Mouse (Mus musculus): Measurements from ENCODE around the gene Itgal. TPM values are rescaled to one million over a fixed set of nuclear protein-coding genes. Genes with fewer than 3 reads are reported as not detected.

Itgal gene
- polyA plus RNA-seq, 1 experiment from 2014 or later: 0.17 TPM

DNA sequence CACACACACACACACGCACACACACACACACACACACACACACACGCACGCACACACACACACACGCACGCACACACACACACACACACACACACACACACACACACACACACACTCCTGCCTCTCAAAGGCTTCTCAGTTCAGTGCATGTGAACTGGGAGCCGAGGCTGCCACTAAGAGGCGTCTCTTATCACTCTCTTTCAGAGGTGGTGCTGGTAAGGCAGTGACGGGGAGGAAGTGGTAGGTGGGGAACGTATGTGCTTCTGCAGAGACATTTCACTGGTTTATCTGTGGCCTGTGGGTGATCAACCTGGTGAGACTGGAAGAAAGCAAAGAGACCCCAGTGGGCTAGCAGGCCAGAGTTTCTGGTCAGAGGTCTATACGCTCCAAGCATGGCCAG lies 10.9 kb upstream of the Itgal start:
- Histone ChIP-seq H3K36me3 (no peaks in the 10 kb centered on the region), H3K27ac (replicated peaks) (no peak overlapping the region), H3K4me1 (replicated peaks) (no peaks in the 10 kb centered on the region), H3K9me3 (no peaks in the 10 kb centered on the region), H3K4me3 (no peak overlapping the region), H3K27me3 (no peaks in the 10 kb centered on the region), H3K9ac (no peak overlapping the region), H3K4me2 (no peak overlapping the region)
- WGBS: 89% methylated on average over 7 of the region's 10 CpGs
- ATAC-seq (ENCODE audit: low FRiP score, low read depth): no peak

- WGBS: 79% methylated on average over 1 of the region's 1 CpGs
- Histone ChIP-seq H3K4me2 (no peak overlapping the region), H3K9me3 (no peaks in the 10 kb centered on the region), H3K36me3 (no peaks in the 10 kb centered on the region), H3K4me1 (replicated peaks) (no peaks in the 10 kb centered on the region), H3K4me3 (no peak overlapping the region), H3K27ac (replicated peaks) (no peak overlapping the region), H3K27me3 (no peaks in the 10 kb centered on the region), H3K9ac (no peak overlapping the region)
- no peak for ATAC-seq (ENCODE audit: low FRiP score, low read depth)
Measured at GRCm38 (mm10) chr7:127287940-127288339, 8.1 kb upstream of the Itgal start.

- H3K27me3 ChIP-seq: no peaks in the 10 kb centered on the region
- H3K36me3 ChIP-seq: no peaks in the 10 kb centered on the region
- no peaks in the 10 kb centered on the region for H3K4me1 ChIP-seq (replicated peaks)
- H3K4me3 ChIP-seq: no peak overlapping the region
- no peaks in the 10 kb centered on the region for H3K9me3 ChIP-seq
- no peak overlapping the region for H3K4me2 ChIP-seq
- no peak overlapping the region for H3K27ac ChIP-seq (replicated peaks)
- H3K9ac ChIP-seq: no peak overlapping the region
- no peak for ATAC-seq (ENCODE audit: low FRiP score, low read depth)
- WGBS: 70% methylated on average over 2 of the region's 2 CpGs
Measured at GRCm38 (mm10) chr7:127289306-127289705, 6.8 kb upstream of the Itgal start.

- H3K4me2 ChIP-seq: no peak overlapping the region
- no peak overlapping the region for H3K9ac ChIP-seq
- ATAC-seq (ENCODE audit: low FRiP score, low read depth): no peak
- no peaks in the 10 kb centered on the region for H3K9me3 ChIP-seq
- no peaks in the 10 kb centered on the region for H3K27me3 ChIP-seq
- no peaks in the 10 kb centered on the region for H3K4me1 ChIP-seq (replicated peaks)
- WGBS: 60% methylated on average over 8 of the region's 8 CpGs
- H3K4me3 ChIP-seq: no peak overlapping the region
- no peaks in the 10 kb centered on the region for H3K36me3 ChIP-seq
- no peak overlapping the region for H3K27ac ChIP-seq (replicated peaks)
Measured at GRCm38 (mm10) chr7:127290142-127290541, 5.9 kb upstream of the Itgal start.

DNA sequence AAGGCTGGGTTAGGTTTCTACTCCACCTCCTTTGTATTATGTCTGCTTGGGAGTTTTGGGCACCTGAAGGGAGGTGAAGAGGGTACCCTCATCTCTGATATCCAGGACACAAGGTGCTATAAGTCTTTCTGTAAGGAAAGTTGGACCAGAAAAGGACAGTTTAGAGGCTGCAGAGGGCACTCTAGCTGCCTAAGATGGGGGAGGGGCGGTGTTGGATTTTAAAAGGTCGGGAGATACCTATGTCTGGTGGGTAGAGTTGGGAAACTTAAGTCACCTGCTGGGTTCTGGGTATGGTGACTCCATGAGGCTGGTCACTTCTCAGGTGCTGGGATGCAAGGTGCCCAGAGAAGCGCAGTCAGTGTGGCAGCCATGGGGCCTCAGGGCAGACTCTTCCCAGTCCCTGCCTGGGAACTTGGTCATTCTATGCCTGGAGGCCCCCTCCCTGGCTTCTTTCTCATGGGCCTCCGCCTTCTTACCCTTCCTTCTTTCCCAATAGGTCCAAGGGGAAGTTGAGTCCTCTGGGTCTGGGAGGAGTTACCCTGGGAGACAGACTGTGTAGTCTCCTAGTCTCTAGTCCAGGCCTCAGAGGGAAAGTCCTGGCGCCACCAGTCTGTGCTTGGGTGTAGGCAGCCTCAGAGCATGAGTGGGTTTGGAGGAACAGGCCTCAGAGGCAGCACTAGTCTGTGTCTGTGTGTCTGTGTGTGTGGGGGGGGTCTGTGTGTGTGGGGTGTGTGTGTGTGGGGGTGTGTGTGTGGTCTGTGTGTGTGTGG lies 911 bp downstream of the Itgal start:
- Histone ChIP-seq H3K36me3 (no peaks in the 10 kb centered on the region), H3K4me3 (no peak overlapping the region), H3K27ac (replicated peaks) (no peak overlapping the region), H3K4me2 (no peak overlapping the region), H3K9me3 (no peaks in the 10 kb centered on the region), H3K4me1 (replicated peaks) (no peaks in the 10 kb centered on the region), H3K9ac (no peak overlapping the region), H3K27me3 (no peaks in the 10 kb centered on the region)
- 88% methylated on average over 5 of the region's 5 CpGs for WGBS
- ATAC-seq (ENCODE audit: low FRiP score, low read depth): no peak

DNA sequence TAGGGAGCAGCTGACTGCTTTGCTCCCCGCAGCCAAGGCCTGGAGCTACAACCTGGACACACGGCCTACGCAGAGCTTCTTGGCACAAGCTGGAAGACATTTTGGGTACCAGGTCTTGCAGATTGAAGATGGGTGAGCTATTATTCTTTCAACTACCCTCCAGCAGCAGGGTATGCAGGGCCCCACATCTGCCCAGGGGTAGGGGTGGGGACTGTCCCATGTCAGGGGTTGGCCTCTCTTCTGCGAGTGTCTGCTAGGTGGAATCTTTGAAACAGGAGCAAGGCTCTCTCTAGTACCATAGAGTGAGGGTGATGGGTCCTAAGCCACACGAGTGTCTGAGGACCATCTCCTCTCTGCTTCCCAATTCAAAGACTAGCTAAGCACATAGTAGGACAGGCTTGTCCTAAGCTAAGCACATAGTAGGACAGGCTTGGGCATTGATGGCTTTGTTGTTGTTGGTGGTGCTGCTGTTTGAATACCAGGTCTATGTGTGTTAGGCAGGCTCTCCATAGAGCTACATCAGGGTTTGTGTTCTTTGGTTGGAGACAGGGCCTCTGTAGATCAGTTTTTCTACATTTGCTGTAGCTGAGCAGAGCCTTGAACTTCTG lies 1.6 kb downstream of the Itgal start:
- ATAC-seq (ENCODE audit: low FRiP score, low read depth): no peak
- Histone ChIP-seq H3K4me1 (replicated peaks) (no peaks in the 10 kb centered on the region), H3K27me3 (no peaks in the 10 kb centered on the region), H3K27ac (replicated peaks) (no peak overlapping the region), H3K36me3 (no peaks in the 10 kb centered on the region), H3K4me3 (no peak overlapping the region), H3K4me2 (no peak overlapping the region), H3K9ac (no peak overlapping the region), H3K9me3 (no peaks in the 10 kb centered on the region)
- WGBS: 94% methylated on average over 5 of the region's 5 CpGs

DNA sequence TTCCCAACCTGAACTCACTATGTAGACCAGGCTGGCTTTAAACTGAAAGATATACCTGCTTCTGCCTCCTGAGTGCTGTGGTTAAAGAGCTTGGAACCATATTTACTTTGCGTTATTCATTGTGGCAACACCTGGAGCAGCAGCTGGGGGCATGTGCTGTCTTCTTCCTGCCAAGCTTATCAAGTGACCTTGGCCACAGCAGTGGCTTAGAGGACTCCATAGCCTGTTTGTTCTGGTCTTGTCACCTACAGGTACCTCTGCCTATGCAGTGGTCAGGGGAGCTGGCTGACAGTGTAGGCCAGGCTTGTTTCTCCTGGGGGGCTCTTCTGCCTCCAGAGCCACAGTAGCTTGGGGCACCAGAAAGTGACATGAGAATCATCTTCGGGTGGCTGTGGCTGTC lies 12.4 kb downstream of the Itgal start:
- WGBS: 86% methylated on average over 2 of the region's 2 CpGs
- Histone ChIP-seq H3K4me2 (no peak overlapping the region), H3K27ac (replicated peaks) (no peak overlapping the region), H3K36me3 (no peaks in the 10 kb centered on the region), H3K27me3 (no peaks in the 10 kb centered on the region), H3K9ac (no peak overlapping the region), H3K4me1 (replicated peaks) (no peaks in the 10 kb centered on the region), H3K9me3 (no peaks in the 10 kb centered on the region), H3K4me3 (no peak overlapping the region)
- no peak for ATAC-seq (ENCODE audit: low FRiP score, low read depth)

DNA sequence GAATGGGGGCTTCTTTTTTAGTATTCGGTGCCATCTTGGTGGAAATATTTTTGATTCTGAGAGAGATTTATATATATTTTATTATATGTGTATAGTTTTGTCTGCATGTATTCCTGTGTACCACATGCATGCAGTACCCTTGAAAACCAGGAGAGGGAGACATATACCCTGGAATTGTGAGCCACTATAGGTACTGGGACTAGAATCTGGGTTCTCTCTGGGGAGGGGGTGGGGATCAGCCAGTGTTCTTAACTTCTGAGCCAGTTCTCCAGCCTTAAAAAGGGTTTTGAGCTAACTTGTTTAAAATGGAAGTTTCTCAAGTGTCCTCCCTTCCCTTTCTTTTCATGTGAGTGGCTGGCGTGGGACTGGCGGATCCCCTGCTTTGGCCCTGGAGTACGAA lies 12.8 kb downstream of the Itgal start:
- WGBS: 67% methylated on average over 4 of the region's 4 CpGs
- no peak for ATAC-seq (ENCODE audit: low FRiP score, low read depth)
- Histone ChIP-seq H3K27me3 (no peaks in the 10 kb centered on the region), H3K9ac (no peak overlapping the region), H3K36me3 (no peaks in the 10 kb centered on the region), H3K4me2 (no peak overlapping the region), H3K27ac (replicated peaks) (no peak overlapping the region), H3K4me1 (replicated peaks) (no peaks in the 10 kb centered on the region), H3K9me3 (no peaks in the 10 kb centered on the region), H3K4me3 (no peak overlapping the region)

DNA sequence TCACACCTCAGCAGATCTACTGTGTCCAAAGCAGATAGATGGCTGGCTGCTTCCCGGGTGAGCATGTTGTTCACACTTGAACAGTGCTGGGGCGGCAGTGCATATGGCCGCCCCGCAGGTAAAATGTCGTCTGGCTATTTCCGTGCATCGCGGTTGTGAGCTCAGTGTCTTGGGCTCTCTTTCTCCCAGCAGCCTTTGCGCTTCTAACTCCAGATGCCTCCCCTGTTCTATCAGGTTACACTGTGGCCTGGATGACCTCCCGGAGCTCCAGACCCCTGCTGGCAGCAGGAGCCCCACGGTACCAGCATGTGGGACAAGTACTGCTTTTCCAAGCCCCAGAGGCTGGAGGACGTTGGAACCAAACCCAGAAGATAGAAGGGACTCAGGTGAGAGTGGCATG lies 13.9 kb downstream of the Itgal start:
- ATAC-seq (ENCODE audit: low FRiP score, low read depth): no peak
- Histone ChIP-seq H3K9me3 (no peaks in the 10 kb centered on the region), H3K4me2 (no peak overlapping the region), H3K36me3 (no peaks in the 10 kb centered on the region), H3K9ac (no peak overlapping the region), H3K4me3 (no peak overlapping the region), H3K27ac (replicated peaks) (no peak overlapping the region), H3K4me1 (replicated peaks) (no peaks in the 10 kb centered on the region), H3K27me3 (no peaks in the 10 kb centered on the region)
- 79% methylated on average over 12 of the region's 12 CpGs for WGBS

DNA sequence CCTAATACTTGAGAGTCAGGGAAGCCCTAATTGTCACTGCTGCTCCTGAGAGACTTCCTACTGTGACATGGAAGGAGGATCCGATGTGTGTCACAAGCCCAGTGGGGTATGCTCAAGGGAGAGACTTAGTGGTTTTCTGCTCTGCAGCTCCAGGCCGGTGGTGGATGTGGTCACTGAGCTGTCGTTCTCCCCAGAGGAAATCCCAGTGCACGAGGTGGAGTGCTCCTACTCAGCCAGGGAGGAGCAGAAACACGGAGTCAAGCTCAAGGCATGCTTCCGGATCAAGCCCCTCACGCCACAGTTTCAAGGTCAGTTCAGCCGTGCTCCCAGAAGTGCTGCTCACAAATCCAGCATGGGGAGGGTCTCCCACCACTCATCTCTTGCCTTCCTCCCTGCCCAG lies 17.9 kb downstream of the Itgal start:
- H3K4me1 ChIP-seq (replicated peaks): no peaks in the 10 kb centered on the region
- H3K4me3 ChIP-seq: no peak overlapping the region
- H3K4me2 ChIP-seq: no peak overlapping the region
- no peaks in the 10 kb centered on the region for H3K9me3 ChIP-seq
- no peaks in the 10 kb centered on the region for H3K27me3 ChIP-seq
- WGBS: 55% methylated on average over 8 of the region's 8 CpGs
- H3K36me3 ChIP-seq: no peaks in the 10 kb centered on the region
- no peak overlapping the region for H3K27ac ChIP-seq (replicated peaks)
- no peak for ATAC-seq (ENCODE audit: low FRiP score, low read depth)
- H3K9ac ChIP-seq: no peak overlapping the region

DNA sequence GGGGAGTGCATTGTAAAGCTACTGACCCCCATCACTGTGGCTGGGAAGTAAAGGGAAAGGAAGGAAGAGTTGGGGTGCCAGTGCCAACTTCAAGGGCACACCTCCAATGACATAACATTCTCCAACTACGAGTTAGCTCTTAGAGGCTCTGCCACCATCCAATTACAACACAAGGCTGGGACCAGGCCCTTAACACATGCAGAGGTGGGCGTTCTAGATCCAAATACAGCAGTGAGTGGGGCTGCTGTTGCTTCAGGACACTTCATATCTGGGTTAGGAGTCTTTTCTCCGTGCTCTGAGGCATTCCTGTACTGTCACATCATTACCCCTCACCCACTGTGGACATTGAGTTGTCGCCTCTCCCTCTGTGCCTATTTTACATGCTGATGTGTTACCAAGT lies 25.0 kb downstream of the Itgal start:
- no peak for ATAC-seq (ENCODE audit: low FRiP score, low read depth)
- Histone ChIP-seq H3K4me2 (no peak overlapping the region), H3K27me3 (no peaks in the 10 kb centered on the region), H3K36me3 (no peaks in the 10 kb centered on the region), H3K9me3 (no peaks in the 10 kb centered on the region), H3K4me1 (replicated peaks) (no peaks in the 10 kb centered on the region), H3K9ac (no peak overlapping the region), H3K27ac (replicated peaks) (no peak overlapping the region), H3K4me3 (no peak overlapping the region)
- 71% methylated on average over 4 of the region's 4 CpGs for WGBS

- H3K9ac ChIP-seq: no peak overlapping the region
- H3K36me3 ChIP-seq: no peaks in the 10 kb centered on the region
- H3K4me1 ChIP-seq (replicated peaks): no peaks in the 10 kb centered on the region
- 40% methylated on average over 5 of the region's 5 CpGs for WGBS
- ATAC-seq (ENCODE audit: low FRiP score, low read depth): no peak
- H3K4me3 ChIP-seq: no peak overlapping the region
- no peaks in the 10 kb centered on the region for H3K9me3 ChIP-seq
- no peak overlapping the region for H3K4me2 ChIP-seq
- H3K27ac ChIP-seq (replicated peaks): no peak overlapping the region
- no peaks in the 10 kb centered on the region for H3K27me3 ChIP-seq
Measured at GRCm38 (mm10) chr7:127322085-127322484, 26.0 kb downstream of the Itgal start.

GRCm38 (mm10) chr7:127324944-127325343 lies 28.9 kb downstream of the Itgal start:
- ATAC-seq (ENCODE audit: low FRiP score, low read depth): no peak
- no peak overlapping the region for H3K4me2 ChIP-seq
- H3K27ac ChIP-seq (replicated peaks): no peak overlapping the region
- H3K9me3 ChIP-seq: no peaks in the 10 kb centered on the region
- H3K9ac ChIP-seq: no peak overlapping the region
- H3K36me3 ChIP-seq: no peaks in the 10 kb centered on the region
- WGBS: 88% methylated on average over 7 of the region's 7 CpGs
- no peaks in the 10 kb centered on the region for H3K27me3 ChIP-seq
- no peak overlapping the region for H3K4me3 ChIP-seq
- no peaks in the 10 kb centered on the region for H3K4me1 ChIP-seq (replicated peaks)

Data from hindbrain, embryonic 15.5 days (tissue).